Mouse (Mus musculus): ENCODE measurements around the gene Fat1.
"Not testable (repeated sequence)": the region's sequence is repeated elsewhere in the genome, so short reads cannot be mapped to it uniquely, and the experiment has no call there.

Gene Fat1

DNA sequence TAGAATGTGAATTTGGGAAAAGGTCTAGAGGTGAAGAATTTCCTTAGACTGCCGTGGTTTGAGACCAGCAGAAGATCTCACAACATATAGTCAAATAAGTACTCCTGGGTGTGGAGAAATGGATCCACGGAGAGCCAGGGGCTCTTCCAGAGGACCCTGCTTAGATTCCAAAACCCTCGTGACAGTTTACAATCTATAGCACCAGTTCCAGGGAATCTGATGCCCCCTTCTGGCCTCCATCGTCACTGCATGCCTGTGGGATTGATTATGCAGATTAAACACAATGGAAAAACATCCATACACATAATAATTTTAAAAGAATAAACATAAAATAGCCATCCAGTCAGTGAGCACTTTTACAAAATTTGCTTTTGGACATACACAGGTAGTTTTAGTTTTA lies 75.4 kb downstream of the Fat1 start:
- peak; percentile 67 for DNase-seq

DNA sequence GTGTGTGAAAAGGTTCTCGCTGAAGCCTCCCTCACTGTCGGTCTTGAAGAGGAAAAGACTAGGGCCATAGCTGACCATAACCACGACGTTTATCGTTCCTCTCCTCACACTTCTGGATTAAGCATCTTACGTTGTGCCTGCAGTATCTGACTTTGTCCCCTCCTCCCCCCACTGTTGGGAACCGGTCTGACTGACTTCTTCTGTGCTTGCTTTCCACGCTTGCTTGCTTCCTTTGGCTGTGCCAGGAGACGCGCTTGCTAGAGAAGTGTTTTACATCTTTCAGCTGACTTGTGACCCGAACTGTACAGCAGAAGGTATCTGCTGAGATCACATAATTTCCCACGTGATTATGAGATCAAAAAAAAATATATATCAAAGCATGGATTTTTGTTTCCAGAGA lies 76.5 kb downstream of the Fat1 start:
- no peak for DNase-seq

DNA sequence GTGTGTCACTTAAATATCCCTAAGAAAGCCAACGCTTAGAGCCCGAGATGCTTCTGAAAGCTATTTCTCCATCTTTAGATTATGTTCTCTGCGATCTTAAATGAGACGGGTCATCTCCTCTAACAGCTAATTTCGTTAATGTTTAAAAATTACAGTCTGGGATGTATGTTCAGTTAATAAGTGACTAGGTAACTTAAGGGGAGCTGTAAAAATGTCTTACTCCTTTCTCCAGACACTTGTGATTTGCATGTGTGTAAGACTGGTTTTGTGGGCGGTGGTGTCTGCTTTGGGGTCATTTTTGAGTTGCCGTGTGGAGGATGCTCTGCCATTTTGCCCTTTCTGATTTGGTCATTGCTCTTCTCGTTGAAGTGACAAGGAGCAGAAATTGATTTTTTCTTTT lies 78.6 kb downstream of the Fat1 start:
- DNase-seq, result no peak

- DNase-seq, result no peak
Measured at GRCm38 (mm10) chr8:45014498-45015067, 79.3 kb downstream of the Fat1 start.

DNA sequence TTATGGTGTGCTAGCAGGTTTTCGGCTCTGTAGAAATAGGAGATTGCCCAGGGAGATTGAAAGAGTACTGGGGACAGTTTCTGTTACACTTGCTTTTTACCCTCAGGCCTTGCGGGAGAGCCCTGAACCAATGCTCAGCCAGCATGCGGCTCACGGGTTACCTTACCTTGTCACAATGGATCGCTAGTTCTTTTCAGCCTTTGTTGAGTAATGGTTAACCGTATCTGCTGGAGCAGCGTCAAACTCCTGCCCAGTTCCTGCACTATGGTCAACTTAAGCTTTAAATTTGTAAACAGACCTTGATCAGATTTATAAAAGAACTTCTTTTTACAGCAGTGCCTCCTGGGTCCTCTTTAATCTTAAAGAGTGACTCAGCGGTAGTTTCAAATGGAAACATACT lies 80.6 kb downstream of the Fat1 start:
- no peak for DNase-seq

DNA sequence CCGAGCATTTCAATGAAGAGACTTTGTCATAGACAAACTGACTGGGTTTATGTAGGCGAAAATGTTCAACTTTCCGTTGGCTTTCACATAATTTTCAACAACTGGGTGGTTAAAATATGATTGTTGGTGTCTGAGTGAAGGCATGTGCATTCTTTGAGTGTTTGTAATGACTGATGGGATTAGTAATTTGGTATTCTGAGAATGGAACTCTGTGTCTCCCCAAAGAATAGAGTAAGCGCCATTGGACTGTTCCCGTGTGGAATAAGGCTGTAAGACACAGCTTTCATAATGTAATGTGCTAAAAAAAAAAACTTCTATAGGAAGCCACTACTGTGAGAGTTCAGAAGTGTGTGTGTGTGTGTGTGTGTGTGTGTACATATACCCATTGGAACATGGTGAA lies 84.0 kb downstream of the Fat1 start:
- DNase-seq, result no peak

- no peak for DNase-seq
Measured at GRCm38 (mm10) chr8:45021171-45021570, 85.9 kb downstream of the Fat1 start.

DNA sequence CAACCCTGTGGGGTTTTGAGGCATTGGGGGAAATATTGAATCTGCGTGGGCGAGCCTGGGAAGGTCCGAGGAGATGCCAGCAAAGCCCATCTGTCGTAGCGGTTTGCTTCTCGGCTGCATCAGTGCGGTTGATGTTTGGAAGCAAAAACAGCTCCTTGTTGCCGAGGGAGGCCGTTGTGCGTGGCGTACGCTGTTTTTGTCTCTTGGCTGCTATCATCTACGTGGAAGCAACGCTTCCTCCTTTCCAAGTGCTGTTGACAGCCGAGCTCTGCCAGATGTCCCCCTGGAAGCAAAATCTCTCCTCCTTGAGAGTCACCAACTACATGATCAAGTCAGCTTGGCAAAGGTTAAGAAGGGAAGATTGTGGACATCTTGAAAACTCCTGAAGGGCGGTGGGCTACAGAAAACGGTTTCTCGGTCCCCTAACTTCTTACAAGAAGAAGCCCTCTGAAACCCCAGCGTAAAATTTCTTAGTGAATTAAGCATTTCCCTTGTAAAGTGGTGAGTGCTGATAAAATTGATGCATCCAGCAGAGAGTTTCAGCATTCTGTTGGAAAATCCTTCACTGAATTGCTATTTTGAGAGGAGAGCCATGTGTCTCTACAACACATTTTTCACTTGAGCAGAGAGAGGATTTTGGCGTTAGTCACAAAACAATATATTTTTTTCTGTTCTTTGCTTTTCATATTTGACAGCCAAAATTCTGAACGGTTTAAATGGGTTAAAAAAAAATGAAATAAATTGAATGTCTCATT lies 86.8 kb downstream of the Fat1 start:
- no peak for DNase-seq

DNA sequence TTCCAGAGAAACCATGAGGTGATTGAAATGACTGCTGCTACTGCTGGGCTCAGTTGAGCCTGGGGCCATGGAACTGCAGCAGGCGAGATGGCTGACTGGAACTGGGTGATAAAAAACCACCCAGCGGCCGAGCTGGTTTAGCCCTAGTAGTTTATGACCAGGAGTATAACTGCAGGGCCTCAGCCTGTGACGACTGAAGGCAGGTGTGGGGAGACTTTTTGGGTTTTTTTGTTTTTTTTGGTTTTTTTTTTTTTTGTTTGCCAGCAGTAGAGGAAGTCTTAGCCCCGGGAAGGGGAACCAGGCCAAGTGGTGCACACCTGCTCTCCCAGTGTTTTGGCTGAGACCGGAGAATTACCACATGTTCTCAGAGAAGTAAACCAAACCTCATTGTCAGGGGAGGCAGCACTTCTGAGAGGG lies 92.8 kb downstream of the Fat1 start:
- no peak for DNase-seq

DNA sequence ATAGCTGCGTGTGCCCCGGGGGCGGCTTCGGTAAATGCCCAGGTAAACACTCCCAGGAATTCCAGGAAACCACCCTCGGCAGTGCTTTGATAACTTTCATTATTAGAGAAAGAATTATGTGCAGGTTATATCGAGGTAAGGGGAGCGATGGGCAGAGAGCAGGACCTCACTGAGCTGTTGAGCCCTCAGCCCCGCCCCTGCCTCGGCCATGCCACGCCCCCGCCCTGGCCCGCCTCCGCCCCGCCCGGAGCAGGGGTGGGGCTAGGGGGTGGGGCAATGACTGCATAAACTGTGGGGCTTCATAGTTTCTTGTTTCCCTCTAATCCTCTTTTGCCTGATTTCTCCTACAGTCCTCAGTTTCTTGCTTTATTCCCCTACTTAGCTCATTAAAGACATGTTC lies 103.1 kb downstream of the Fat1 start:
- no peak for DNase-seq

DNA sequence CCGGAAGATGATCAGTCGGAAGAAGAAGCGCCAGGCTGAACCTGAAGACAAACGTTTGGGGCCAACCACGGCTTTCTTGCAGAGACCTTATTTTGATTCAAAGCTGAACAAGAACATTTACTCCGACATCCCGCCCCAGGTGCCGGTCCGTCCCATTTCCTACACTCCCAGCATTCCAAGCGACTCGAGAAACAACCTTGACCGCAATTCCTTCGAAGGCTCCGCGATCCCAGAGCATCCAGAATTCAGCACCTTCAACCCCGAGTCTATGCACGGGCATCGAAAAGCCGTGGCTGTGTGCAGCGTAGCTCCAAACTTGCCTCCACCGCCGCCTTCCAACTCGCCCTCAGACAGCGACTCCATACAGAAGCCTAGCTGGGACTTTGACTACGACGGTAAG lies 108.9 kb downstream of the Fat1 start:
- DNase-seq, result no peak

DNA sequence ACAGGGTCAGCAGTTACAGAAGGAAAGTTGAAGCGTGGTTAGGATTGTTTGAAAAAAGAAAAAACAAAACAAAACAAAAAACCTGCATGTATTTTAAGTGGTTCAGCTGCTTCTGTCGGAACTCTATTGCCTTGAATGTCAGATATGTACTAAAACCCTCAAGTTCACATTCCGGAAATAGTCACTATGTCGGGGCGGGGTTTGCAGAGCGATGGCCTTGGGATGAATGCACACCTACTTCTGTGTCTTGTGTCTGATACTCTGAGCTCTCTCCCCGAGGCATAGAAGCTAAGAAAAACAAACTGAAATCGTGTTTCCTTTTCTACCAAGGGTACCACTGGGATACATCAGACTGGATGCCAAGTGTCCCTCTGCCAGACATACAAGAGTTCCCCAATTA lies 115.2 kb downstream of the Fat1 start:
- no peak for DNase-seq

DNA sequence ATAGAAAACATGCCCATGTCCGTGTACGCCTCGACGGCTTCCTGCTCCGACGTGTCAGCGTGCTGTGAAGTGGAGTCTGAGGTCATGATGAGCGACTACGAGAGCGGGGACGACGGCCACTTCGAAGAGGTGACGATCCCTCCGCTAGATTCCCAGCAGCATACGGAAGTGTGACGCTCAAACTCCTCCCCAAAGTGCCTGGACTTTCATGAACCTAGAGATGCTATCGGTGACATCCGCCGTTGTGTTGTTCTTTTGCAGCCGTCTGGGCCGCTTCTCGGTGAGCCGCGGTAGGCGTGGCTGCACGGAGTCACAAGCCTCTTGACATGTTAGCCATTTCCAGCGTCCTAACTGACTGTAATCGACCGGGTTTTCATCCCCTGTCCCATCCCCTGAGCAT lies 116.0 kb downstream of the Fat1 start:
- DNase-seq, result no peak

DNA sequence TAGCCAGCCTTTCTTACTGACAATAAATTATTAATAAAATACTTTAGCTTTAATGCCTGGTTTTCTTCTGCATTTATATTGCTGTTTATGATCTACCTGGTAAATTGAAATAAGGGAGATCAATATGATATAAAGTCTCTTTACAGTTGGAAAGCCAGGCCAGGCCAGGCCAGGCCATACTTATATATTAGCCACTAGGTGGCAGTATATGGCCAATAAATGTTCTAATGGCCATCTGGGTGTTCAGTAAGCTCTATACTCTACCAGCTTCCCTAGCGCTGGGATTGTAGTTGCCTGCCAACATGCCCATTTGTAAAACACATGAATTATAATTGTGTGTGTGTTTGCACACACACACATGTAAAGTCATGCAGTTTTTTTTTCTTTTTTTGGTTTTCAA lies 117.0 kb downstream of the Fat1 start:
- DNase-seq, result no peak

DNA sequence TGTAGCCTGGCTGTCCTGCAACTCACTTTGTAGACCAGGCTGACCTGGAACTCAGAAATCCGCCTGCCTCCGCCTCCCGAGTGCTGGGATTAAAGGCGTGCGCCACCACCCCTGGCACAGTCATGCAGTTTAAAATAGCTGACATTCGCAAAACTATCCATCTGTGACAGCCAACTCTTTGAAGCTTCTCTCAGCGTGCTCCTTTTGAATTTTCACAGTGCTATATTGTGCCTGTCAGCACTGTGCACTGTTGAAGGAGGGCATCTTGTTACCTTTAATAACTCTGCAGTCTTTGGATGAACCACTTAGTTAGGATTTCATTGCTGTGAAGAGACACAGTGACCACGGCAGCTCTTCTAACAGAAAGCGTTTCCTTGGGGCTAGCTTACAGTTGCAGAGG lies 117.4 kb downstream of the Fat1 start:
- DNase-seq, result no peak

- DNase-seq, result no peak
Measured at GRCm38 (mm10) chr8:45055500-45055899, 120.3 kb downstream of the Fat1 start.

DNA sequence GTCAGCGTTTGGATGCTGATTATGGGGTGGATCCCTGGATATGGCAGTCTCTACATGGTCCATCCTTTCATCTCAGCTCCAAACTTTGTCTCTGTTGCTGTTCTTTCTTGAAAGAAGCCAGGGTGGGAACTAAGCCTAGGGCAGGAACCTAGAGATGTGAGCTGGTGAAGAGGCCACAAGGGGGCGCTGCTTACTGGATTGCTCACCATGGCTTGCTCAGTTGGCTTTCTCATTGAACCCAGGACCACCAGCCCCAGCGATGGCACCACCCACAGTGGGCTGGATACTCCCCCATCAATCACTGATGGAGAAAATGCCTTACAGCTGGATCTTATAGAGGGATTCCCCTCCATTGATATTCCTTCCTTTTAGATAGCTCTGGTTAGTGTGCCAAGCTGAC lies 121.6 kb downstream of the Fat1 start:
- peak; percentile 22 for DNase-seq

GRCm38 (mm10) chr8:45060083-45060482 lies 124.8 kb downstream of the Fat1 start:
- DNase-seq, result no peak

GRCm38 (mm10) chr8:45062311-45062710 lies 127.1 kb downstream of the Fat1 start:
- DNase-seq, result no peak

DNA sequence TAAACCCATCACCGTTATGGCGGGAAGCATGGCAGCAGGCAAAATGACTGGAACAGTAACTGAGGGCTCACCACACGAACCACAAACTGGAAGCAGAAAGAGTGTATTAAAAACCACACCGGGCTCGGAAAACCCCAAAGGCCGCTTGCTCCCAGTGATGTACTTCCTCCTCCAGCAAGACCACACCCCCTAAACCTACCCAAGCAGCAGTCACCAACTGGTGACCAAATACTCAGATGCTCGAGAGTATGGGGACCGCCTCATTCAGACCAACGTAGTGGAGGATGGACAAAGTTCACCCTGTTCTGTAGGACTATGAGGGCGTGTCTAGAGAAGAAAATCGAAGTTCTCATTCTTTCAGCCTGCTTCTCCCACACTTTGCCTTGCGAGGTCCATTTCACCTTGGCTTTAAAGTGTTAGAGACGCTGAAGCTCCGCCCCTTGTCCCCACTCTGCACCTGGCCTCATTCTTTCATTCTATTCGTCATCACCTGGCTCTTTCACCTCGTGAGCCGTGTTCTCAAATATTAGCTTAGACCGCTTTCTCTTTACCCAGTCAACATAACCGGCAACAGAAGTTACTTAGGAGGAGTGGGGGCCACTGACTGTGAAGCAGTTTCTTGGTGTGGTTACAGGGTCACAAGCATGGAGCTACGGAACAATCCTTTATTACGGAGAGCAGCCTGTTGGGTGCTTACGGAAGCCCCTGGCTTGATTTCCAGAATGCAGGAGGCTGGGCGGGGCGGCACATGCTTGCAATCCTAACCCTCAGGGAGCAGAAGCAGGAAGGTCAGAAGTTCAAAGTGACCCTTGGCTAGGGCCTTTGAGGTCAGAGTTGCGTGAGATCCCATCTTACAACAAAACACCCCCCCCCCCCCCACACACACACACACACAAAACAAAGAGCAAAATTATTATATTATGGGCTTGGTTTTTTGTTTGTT lies 128.0 kb downstream of the Fat1 start:
- DNase-seq, result peak; percentile 38

DNA sequence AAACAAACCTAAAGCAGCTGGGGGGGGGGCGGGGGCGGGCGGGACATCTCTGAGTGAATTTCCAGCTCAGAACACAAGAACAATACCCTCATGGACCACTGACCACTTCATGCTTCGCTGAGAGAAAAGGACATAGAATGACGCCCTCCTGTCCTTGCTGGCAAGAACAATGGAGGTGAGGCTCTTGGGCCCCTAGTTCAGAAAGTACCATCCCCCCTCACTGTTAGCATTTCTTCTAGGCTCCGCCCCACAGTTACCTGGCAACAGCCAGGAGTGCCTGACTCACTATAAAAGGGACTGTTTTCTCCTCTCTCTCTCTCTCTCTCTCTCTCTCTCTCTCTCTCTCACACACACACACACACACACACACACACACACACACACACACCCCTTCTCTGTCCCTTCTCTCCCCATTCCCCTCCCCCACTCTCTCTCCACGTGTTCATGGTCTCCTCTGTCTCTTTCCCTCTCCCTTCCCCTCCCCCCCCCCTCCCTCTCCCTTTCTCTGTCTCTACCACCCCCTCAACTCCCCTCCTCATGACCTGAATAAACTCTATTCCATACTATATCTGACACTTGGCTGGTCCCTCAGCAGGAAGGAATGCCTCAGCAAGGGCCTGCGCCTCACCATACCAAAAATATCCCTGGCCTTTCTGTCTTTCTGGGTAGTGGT lies 129.1 kb downstream of the Fat1 start:
- DNase-seq, result no peak

GRCm38 (mm10) chr8:45065391-45065790 lies 130.1 kb downstream of the Fat1 start:
- not testable (repeated sequence) for DNase-seq

DNA sequence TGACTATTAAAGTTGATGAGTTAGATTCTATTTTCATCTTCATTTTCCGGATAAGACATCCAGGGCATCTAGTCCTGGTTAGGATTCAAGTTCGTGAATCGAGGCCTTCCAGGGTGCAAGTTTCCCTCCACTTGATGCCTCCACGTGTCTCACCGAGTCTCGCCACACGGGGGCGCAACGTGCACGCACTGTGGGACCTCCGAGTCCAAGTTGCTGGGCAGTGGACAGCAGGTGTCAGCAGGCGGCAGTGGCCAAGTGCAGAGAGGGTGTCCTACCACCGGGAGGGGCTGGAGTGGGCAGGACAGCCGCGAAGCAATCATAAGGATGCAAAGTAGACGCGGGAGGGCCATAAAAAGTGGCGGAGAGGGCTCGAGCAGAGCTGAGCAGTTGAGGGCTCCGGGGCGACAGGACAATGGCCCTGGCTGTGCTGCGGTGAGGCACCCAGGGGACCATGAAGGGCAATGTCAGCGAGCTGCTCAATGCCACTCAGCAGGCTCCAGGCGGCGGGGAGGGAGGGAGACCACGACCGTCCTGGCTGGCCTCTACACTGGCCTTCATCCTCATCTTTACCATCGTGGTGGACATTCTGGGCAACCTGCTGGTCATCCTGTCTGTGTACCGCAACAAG lies 133.6 kb downstream of the Fat1 start, which contains the start of gene Mtnr1a:
Gene Mtnr1a (plus strand): TSS at position 379 of the 628 bp plus-strand sequence.
- DNase-seq, result peak; percentile 91

All from lung, postnatal 14 days (tissue).